Mouse (Mus musculus) mammary gland, adult 2 months (tissue): ENCODE results near the gene Slc5a8. TPM values are rescaled to one million over a fixed set of nuclear protein-coding genes. Genes with fewer than 3 reads are reported as not detected.

Source experiments
- polyA plus RNA-seq: library from polyadenylated mRNA; depleted of rRNA; stranded (reverse); fragments of >200 nt; gene quantifications from 2 replicates; pipeline ENCODE4 v1.2.3, GENCODE M21; 2012; ENCODE audit warnings: low replicate concordance; rRNA removed

Slc5a8 gene
- 2.9 and 3.4 TPM in 2 replicates for polyA plus RNA-seq

GRCm38 (mm10) chr10:88885632-88886090, at the start of gene Slc5a8:
Gene Slc5a8, plus strand, starts transcription at chr10:88885992.

Other genes starting within 250 kb of the Slc5a8 start
- gene Spic, start 201.0 kb upstream of the Slc5a8 start, polyA plus RNA-seq, result 0.98 and 1.9 TPM in 2 replicates
- 13.7 and 27.6 TPM in 2 replicates for gene Arl1, start 155.1 kb upstream of the Slc5a8 start, polyA plus RNA-seq
- gene Utp20, start 59.2 kb upstream of the Slc5a8 start, polyA plus RNA-seq, result 3.7 and 6.5 TPM in 2 replicates